Mouse (Mus musculus): ENCODE data around the gene Rasgrf2. TPM values are rescaled to one million over a fixed set of nuclear protein-coding genes. Genes with fewer than 3 reads are reported as not detected.
A peak's percentile ranks its signal among the peaks of the same experiment; 100 is the strongest.

Gene Rasgrf2
- polyA plus RNA-seq, 1 experiment from 2014 or later, result 0.13 TPM

DNA sequence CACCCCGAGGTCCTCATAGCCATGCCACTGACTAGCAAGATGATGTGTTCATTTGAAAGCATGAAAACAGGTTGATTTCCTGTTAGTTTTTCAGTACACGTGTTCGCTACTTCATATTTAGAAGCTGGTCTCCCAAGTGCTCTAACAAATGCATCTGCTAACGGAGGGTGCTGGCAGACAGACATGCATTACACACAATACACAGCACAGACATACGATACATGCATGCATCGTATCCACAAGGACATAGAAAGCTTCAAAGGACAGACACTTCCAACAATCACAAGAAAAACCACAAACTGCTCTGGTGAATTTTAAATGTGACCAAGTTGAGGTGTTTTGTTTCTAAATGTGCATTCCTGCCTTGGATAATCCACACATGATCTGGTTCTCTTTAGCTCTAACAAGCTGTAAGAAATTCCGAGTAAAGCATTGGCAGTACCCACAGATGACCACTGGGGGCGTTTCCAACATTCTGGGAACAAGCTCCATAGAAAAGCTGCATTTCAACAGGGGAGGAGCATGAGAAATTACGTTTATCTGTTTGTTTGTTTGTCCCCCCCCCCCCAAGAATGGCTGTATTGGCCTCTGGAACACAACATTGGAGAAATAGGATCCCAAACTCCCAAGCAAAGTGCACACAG lies 249.5 kb downstream of the Rasgrf2 start:
- Histone ChIP-seq H3K27me3 (ENCODE audit: low read depth, poor library complexity, severe bottlenecking) (no peaks in the 10 kb centered on the region), H3K4me1 (no peaks in the 10 kb centered on the region), H3K36me3 (no peaks in the 10 kb centered on the region), H3K27ac (no peak overlapping the region), H3K9me3 (replicated peaks) (no peaks in the 10 kb centered on the region), H3K4me3 (no peak overlapping the region)
- DNase-seq (ENCODE audit: low spot score), result peak; percentile 57
- WGBS, result 66% methylated on average over 9 of the region's 9 CpGs

GRCm38 (mm10) chr13:91880256-91880655 lies 251.2 kb downstream of the Rasgrf2 start:
- no peak overlapping the region for H3K4me3 ChIP-seq
- DNase-seq (ENCODE audit: low spot score), result no peak
- no peaks in the 10 kb centered on the region for H3K36me3 ChIP-seq
- 92% methylated on average over 4 of the region's 4 CpGs for WGBS
- no peaks in the 10 kb centered on the region for H3K27me3 ChIP-seq (ENCODE audit: low read depth, poor library complexity, severe bottlenecking)
- H3K9me3 ChIP-seq (replicated peaks), result no peaks in the 10 kb centered on the region
- H3K27ac ChIP-seq, result no peak overlapping the region
- H3K4me1 ChIP-seq, result no peaks in the 10 kb centered on the region

DNA sequence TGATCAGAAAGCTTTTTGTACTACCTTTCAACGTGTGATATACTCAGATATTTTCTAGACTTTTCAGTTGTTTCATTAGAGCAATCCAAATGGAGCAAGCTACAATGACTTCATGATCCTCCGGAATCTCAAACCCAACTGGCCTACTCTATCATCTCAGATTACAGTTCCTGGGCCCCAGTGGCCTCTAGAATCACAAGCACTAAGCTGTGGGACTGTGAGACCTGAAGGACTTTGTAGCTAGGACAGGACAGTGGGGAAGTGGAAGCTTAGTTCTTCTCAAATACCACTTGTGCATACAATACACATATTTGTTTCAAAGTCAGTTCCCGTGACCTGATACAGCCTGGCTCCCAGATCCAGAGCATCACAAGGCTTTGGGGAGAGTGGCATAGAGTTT lies 253.5 kb downstream of the Rasgrf2 start:
- WGBS, result 86% methylated on average over 3 of the region's 3 CpGs
- no peak for DNase-seq (ENCODE audit: low spot score)
- H3K4me1 ChIP-seq, result peaks cover 6% of the 10 kb centered on the region

DNA sequence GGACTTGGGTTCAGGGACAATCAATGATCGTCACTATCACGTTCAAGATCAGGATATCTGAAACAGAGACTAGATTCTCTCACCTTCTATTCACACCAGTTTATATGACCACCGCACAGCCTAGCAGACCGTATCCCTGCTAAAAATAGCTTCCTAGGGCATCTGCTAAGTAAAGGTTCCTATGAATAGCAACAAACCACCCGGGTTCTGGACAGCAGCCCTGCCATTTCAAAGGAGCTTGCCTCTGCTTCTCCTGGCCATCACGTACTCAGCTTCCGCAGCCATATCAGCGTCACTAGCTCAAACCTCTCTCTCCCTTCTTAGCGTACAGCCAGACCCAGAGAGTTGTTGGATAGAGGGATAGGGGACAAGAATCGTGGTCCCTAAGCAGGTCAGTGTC lies 254.1 kb downstream of the Rasgrf2 start:
- no peak overlapping the region for H3K27ac ChIP-seq
- no peaks in the 10 kb centered on the region for H3K36me3 ChIP-seq
- H3K27me3 ChIP-seq (ENCODE audit: low read depth, poor library complexity, severe bottlenecking), result no peaks in the 10 kb centered on the region
- H3K9me3 ChIP-seq (replicated peaks), result no peaks in the 10 kb centered on the region
- peaks cover 6% of the 10 kb centered on the region for H3K4me1 ChIP-seq
- no peak overlapping the region for H3K4me3 ChIP-seq
- 92% methylated on average over 10 of the region's 10 CpGs for WGBS
- DNase-seq (ENCODE audit: low spot score), result no peak

More for the DNA sequence above, 253.5 kb downstream of the Rasgrf2 start:
- Histone ChIP-seq H3K9me3 (replicated peaks) (no peaks in the 10 kb centered on the region), H3K27me3 (ENCODE audit: low read depth, poor library complexity, severe bottlenecking) (no peaks in the 10 kb centered on the region), H3K27ac (no peak overlapping the region), H3K36me3 (no peaks in the 10 kb centered on the region), H3K4me3 (no peak overlapping the region)

- Histone ChIP-seq H3K4me1 (peaks cover 6% of the 10 kb centered on the region), H3K27me3 (ENCODE audit: low read depth, poor library complexity, severe bottlenecking) (no peaks in the 10 kb centered on the region), H3K9me3 (replicated peaks) (no peaks in the 10 kb centered on the region), H3K4me3 (no peak within 1 kb of the TSS), H3K36me3 (no peaks in the 10 kb centered on the region), H3K27ac (no peak within 1 kb of the TSS)
- WGBS, result 79% methylated on average over 5 of the region's 5 CpGs
- DNase-seq (ENCODE audit: low spot score), result no peak
These were observed 254.6 kb downstream of the Rasgrf2 start, which contains the start of gene Ckmt2 for GRCm38 (mm10) chr13:91876741-91877349. Ckmt2 (minus strand) TSS chr13:91876885.

- Histone ChIP-seq H3K27me3 (ENCODE audit: low read depth, poor library complexity, severe bottlenecking) (no peaks in the 10 kb centered on the region), H3K4me1 (peaks cover 6% of the 10 kb centered on the region), H3K4me3 (no peak overlapping the region), H3K9me3 (replicated peaks) (no peaks in the 10 kb centered on the region), H3K27ac (no peak overlapping the region), H3K36me3 (no peaks in the 10 kb centered on the region)
- 71% methylated on average over 2 of the region's 2 CpGs for WGBS
- DNase-seq (ENCODE audit: low spot score), result no peak
These were observed 255.9 kb downstream of the Rasgrf2 start for GRCm38 (mm10) chr13:91875581-91875980.

DNA sequence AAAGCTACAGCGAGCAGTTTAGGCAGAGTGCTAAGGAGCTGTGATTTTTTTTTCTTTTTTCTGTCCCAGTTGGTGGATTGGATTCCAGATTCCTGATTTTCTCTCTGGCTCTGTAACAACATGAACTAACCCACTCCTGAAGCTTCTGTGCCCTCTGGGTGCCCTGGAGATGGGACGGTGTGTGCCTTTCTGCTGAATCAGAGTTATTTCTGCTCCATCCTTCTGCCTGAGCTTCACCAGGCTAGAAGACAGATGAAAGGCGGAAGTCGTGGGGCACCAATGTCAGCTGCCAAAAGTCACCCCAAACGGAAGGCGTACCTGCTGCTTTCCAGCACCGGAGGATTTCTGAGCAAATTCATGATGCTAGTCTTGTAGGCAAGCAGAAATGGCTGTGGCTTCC lies 256.9 kb downstream of the Rasgrf2 start:
- Histone ChIP-seq H3K36me3 (no peaks in the 10 kb centered on the region), H3K9me3 (replicated peaks) (no peaks in the 10 kb centered on the region), H3K4me3 (no peak overlapping the region), H3K27me3 (ENCODE audit: low read depth, poor library complexity, severe bottlenecking) (no peaks in the 10 kb centered on the region), H3K27ac (no peak overlapping the region), H3K4me1 (peaks cover 6% of the 10 kb centered on the region)
- WGBS, result 85% methylated on average over 7 of the region's 7 CpGs
- DNase-seq (ENCODE audit: low spot score), result no peak

DNA sequence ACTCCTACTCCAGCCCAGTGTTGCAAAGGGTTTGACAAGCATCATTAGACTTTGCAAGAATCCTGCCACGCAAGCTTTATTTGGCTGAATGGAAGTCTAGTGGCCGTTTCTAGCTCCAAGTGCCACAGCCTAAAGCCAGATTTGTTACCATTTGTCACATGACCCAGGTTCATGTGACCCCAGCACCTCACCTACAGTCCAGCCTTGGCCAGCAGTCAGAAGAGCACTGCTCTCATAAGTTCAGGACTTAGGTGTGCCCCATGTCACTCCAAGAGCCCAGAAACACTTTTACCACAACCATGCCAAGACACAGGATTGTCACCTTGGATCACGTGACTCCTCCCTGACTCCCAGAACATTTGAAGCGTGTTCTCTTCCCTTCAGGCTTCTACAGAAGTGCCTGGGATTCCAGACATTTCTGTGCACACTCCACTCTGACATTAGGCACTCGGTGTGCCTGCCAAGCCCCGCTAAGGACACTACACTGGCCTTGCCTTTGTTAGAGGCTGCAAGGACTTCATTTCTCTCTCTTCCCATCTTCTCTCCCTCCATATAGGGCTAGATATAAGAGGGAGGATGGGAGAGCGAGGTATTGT lies 257.6 kb downstream of the Rasgrf2 start:
- H3K9me3 ChIP-seq (replicated peaks), result no peaks in the 10 kb centered on the region
- no peaks in the 10 kb centered on the region for H3K27me3 ChIP-seq (ENCODE audit: low read depth, poor library complexity, severe bottlenecking)
- H3K4me1 ChIP-seq, result peaks cover 6% of the 10 kb centered on the region
- WGBS, result 79% methylated on average over 7 of the region's 7 CpGs
- H3K27ac ChIP-seq, result no peak overlapping the region
- H3K36me3 ChIP-seq, result no peaks in the 10 kb centered on the region
- H3K4me3 ChIP-seq, result no peak overlapping the region
- no peak for DNase-seq (ENCODE audit: low spot score)

DNA sequence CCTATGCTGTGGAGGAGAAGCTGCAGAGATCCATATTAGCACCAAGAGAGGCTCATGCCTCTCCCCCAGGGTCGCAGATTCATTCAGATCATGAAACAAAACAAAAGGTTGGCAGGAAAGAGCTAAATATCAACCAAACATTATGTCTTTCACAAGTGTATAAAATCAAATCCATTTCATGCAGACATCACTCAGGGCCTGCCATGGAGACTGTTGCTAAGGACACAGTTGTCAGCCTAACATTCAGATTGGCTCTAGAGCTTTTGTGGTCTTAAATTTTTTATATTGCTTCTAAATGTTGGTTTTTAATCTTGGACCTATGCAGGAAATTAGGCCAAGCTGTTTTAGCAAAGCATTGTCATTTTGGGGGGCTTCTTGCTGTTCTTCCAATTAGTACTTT lies 262.9 kb downstream of the Rasgrf2 start:
- no peaks in the 10 kb centered on the region for H3K27me3 ChIP-seq (ENCODE audit: low read depth, poor library complexity, severe bottlenecking)
- no peak for DNase-seq (ENCODE audit: low spot score)
- no peaks in the 10 kb centered on the region for H3K9me3 ChIP-seq (replicated peaks)
- H3K36me3 ChIP-seq, result no peaks in the 10 kb centered on the region
- H3K4me1 ChIP-seq, result no peaks in the 10 kb centered on the region
- no peak overlapping the region for H3K4me3 ChIP-seq
- no peak overlapping the region for H3K27ac ChIP-seq
- WGBS, result 98% methylated on average over 1 of the region's 1 CpGs

DNA sequence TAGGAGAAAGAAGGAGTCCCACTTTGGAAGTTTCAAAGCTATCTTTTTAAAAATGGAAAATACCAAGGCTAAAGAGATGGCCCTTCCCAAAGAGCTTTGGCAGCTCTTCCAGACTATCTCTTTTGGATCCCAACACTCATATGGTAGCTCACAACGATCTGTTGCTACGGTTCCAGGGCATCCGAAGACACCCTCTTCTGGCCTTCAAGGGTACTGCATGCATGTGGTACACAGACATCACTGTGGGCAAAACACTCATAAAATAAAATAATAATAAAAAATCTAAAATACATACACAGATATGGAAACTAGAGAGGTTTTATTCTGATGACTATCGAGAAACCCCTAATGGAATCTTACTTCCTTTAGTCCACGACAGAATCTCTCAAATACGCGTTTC lies 272.6 kb downstream of the Rasgrf2 start:
- no peaks in the 10 kb centered on the region for H3K27me3 ChIP-seq (ENCODE audit: low read depth, poor library complexity, severe bottlenecking)
- DNase-seq (ENCODE audit: low spot score), result no peak
- H3K4me1 ChIP-seq, result no peaks in the 10 kb centered on the region
- no peak overlapping the region for H3K4me3 ChIP-seq
- WGBS, result 84% methylated on average over 7 of the region's 7 CpGs
- H3K27ac ChIP-seq, result no peak overlapping the region
- H3K36me3 ChIP-seq, result no peaks in the 10 kb centered on the region
- no peaks in the 10 kb centered on the region for H3K9me3 ChIP-seq (replicated peaks)

DNA sequence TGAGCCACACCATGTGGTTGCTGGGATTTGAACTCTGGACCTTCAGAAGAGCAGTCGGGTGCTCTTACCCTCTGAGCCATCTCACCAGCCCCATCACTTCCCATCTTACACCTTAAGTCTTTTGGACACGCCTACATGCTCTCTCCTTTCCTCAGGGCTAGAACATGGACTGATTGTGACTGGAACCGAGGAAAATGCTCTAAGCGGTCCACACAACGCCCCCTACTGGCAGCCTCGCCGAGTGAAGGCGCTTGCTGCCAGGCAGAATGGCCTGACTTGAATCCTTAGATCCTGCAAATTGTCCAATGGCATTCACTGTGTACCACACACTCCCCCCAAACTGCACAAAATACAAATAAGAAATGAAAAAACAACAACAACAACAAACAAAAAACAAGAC lies 274.0 kb downstream of the Rasgrf2 start:
- H3K27me3 ChIP-seq (ENCODE audit: low read depth, poor library complexity, severe bottlenecking), result no peaks in the 10 kb centered on the region
- 75% methylated on average over 8 of the region's 8 CpGs for WGBS
- H3K9me3 ChIP-seq (replicated peaks), result no peaks in the 10 kb centered on the region
- H3K27ac ChIP-seq, result no peak overlapping the region
- DNase-seq (ENCODE audit: low spot score), result no peak
- no peaks in the 10 kb centered on the region for H3K36me3 ChIP-seq
- H3K4me1 ChIP-seq, result no peaks in the 10 kb centered on the region
- H3K4me3 ChIP-seq, result no peak overlapping the region

DNA sequence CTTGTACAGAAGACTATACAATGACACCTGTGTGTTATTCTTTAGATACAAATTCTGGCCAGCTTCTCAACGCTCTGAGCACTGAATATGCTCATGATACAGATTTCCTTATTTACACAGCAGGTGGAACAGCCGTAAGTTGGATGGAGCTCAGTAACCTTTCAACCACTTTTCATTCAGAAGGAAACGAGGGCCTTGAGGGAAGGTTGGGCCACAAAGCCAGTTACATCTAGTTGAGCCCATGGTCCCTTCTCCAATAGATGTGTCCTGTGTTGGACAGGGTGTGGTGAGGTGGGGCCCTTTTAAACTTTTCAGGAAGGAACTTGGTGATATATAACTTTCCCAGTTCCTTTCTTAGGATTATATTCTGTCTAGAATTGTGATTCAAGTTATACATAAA lies 277.0 kb downstream of the Rasgrf2 start:
- H3K27me3 ChIP-seq (ENCODE audit: low read depth, poor library complexity, severe bottlenecking), result no peaks in the 10 kb centered on the region
- WGBS, result 87% methylated on average over 3 of the region's 3 CpGs
- no peaks in the 10 kb centered on the region for H3K4me1 ChIP-seq
- DNase-seq (ENCODE audit: low spot score), result no peak
- no peaks in the 10 kb centered on the region for H3K36me3 ChIP-seq
- H3K27ac ChIP-seq, result no peak overlapping the region
- no peak overlapping the region for H3K4me3 ChIP-seq
- no peaks in the 10 kb centered on the region for H3K9me3 ChIP-seq (replicated peaks)
